Mouse (Mus musculus) MEL (cell line): ENCODE data around the gene Rxra. TPM values are rescaled to one million over a fixed set of nuclear protein-coding genes. Genes with fewer than 3 reads are reported as not detected.

Experiments used
- DNase-seq: peaks from one replicate; pipeline ENCODE4 v3.0.0; 2011; ENCODE audit warnings: low read depth, low spot score
- H3K27ac ChIP-seq: 2 replicates; pipeline ENCODE4 v1.5.1; 2012; ENCODE audit warnings: low read depth, mild to moderate bottlenecking, control low read depth, low read length, moderate library complexity; ENCODE audit not compliant: control insufficient read depth
- H3K27me3 ChIP-seq, 2 experiments: fragments of 150-350 bp in 1 of 2; sonication (generic) in 1 of 2; 2 replicates each; pipeline ENCODE4 v1.6.1; 2012; ENCODE audit warnings: low read length in 2 of 2, mild to moderate bottlenecking in 2 of 2, improper control_type of control experiment in 1 of 2, moderate library complexity in 1 of 2; ENCODE audit not compliant: insufficient read depth in 2 of 2, control insufficient read depth in 1 of 2
- H3K36me3 ChIP-seq, 2 experiments: 2 replicates each; pipeline ENCODE4 v1.6.1; 2012 to 2014; ENCODE audit warnings: low read length in 2 of 2, improper control_type of control experiment in 1 of 2, inconsistent platforms in 1 of 2, mild to moderate bottlenecking in 1 of 2; ENCODE audit not compliant: insufficient read depth in 2 of 2, control insufficient read depth in 1 of 2
- H3K4me1 ChIP-seq, 2 experiments: fragments of 150-350 bp in 1 of 2; sonication (generic) in 1 of 2; 2 replicates each; pipeline ENCODE4 v1.6.1; 2012; ENCODE audit warnings: low read length in 2 of 2, improper control_type of control experiment in 1 of 2, mild to moderate bottlenecking in 1 of 2; ENCODE audit not compliant: insufficient read depth in 2 of 2, control insufficient read depth in 1 of 2
- H3K4me3 ChIP-seq, 2 experiments: fragments of 150-350 bp in 1 of 2; sonication (generic) in 1 of 2; 2 replicates each; pipeline ENCODE4 v1.5.1; 2012; ENCODE audit warnings: low read depth in 2 of 2, low read length in 2 of 2, mild to moderate bottlenecking in 2 of 2, moderate library complexity in 2 of 2, control low read depth in 1 of 2, improper control_type of control experiment in 1 of 2; ENCODE audit not compliant: control insufficient read depth in 1 of 2, insufficient read depth in 1 of 2
- H3K79me2 ChIP-seq: 2 replicates; pipeline ENCODE4 v1.6.1; 2012; ENCODE audit warnings: mild to moderate bottlenecking, low read length, moderate library complexity; ENCODE audit not compliant: control insufficient read depth, poor library complexity, insufficient read depth
- H3K9ac ChIP-seq: 2 replicates; pipeline ENCODE4 v1.6.1; 2012; ENCODE audit warnings: low read depth, mild to moderate bottlenecking, control low read depth, low read length, moderate library complexity; ENCODE audit not compliant: control insufficient read depth, poor library complexity, severe bottlenecking
- H3K9me3 ChIP-seq: fragments of 150-350 bp; sonication (generic); replicated peaks from 2 replicates; pipeline ENCODE4 v1.6.1; 2012; ENCODE audit warnings: mild to moderate bottlenecking, low read length, improper control_type of control experiment, moderate library complexity; ENCODE audit not compliant: insufficient read depth
- BHLHE40 ChIP-seq: IDR thresholded peaks from 2 replicates; pipeline ENCODE4 v1.6.1; 2012; ENCODE audit warnings: low read depth, mild to moderate bottlenecking, inconsistent platforms, low read length, improper control_type of control experiment, borderline replicate concordance
- CHD1 ChIP-seq: IDR thresholded peaks from 2 replicates; pipeline ENCODE4 v1.6.1; 2012; ENCODE audit warnings: low read depth, mild to moderate bottlenecking, inconsistent platforms, low read length, improper control_type of control experiment
- CHD2 ChIP-seq: IDR thresholded peaks from 2 replicates; pipeline ENCODE4 v1.6.1; 2011; ENCODE audit warnings: low read length, improper control_type of control experiment
- CTCF ChIP-seq, 3 experiments: IDR thresholded peaks in 2 of 3; conservative IDR thresholded peaks in 1 of 3; 2 replicates each; pipeline ENCODE4 v1.5.1; 2011 to 2012; ENCODE audit warnings: low read length in 3 of 3, low read depth in 2 of 3, mild to moderate bottlenecking in 2 of 3, improper control_type of control experiment in 1 of 3, inconsistent platforms in 1 of 3, mixed read lengths in 1 of 3, moderate library complexity in 1 of 3; ENCODE audit not compliant: control insufficient read depth in 1 of 3, insufficient read depth in 1 of 3, poor library complexity in 1 of 3, severe bottlenecking in 1 of 3
- ELF1 ChIP-seq: IDR thresholded peaks from 2 replicates; pipeline ENCODE4 v1.6.1; 2014; ENCODE audit warnings: low read depth, mild to moderate bottlenecking, inconsistent platforms, low read length, improper control_type of control experiment, moderate library complexity
- EP300 ChIP-seq, 2 experiments: IDR thresholded peaks; 2 replicates each; pipeline ENCODE4 v1.6.1; 2011; ENCODE audit warnings: improper control_type of control experiment in 2 of 2, low read length in 2 of 2, low read depth in 1 of 2, mild to moderate bottlenecking in 1 of 2
- ETS1 ChIP-seq: IDR thresholded peaks from 2 replicates; pipeline ENCODE4 v1.6.1; 2012; ENCODE audit warnings: low read depth, mild to moderate bottlenecking, inconsistent platforms, low read length, improper control_type of control experiment, moderate library complexity
- GABPA ChIP-seq: IDR thresholded peaks from 2 replicates; pipeline ENCODE4 v1.6.1; 2012; ENCODE audit warnings: low read depth, mild to moderate bottlenecking, inconsistent platforms, low read length, improper control_type of control experiment, moderate library complexity
- GATA1 ChIP-seq: IDR thresholded peaks from 2 replicates; pipeline ENCODE4 v1.6.1; 2011; ENCODE audit warnings: low read depth, low read length, improper control_type of control experiment
- HCFC1 ChIP-seq: IDR thresholded peaks from 2 replicates; pipeline ENCODE4 v1.6.1; 2012; ENCODE audit warnings: low read depth, mild to moderate bottlenecking, inconsistent platforms, low read length, improper control_type of control experiment, moderate library complexity
- MAFK ChIP-seq: IDR thresholded peaks from 2 replicates; pipeline ENCODE4 v1.6.1; 2011; ENCODE audit warnings: low read depth, mild to moderate bottlenecking, low read length, improper control_type of control experiment, borderline replicate concordance
- MAX ChIP-seq: IDR thresholded peaks from 2 replicates; pipeline ENCODE4 v1.6.1; 2011; ENCODE audit warnings: low read length, improper control_type of control experiment
- MAZ ChIP-seq: IDR thresholded peaks from 2 replicates; pipeline ENCODE4 v1.6.1; 2012; ENCODE audit warnings: low read depth, mild to moderate bottlenecking, inconsistent platforms, low read length, improper control_type of control experiment
- MEF2A ChIP-seq: IDR thresholded peaks from 2 replicates; pipeline ENCODE4 v1.6.1; 2014; ENCODE audit warnings: low read depth, mild to moderate bottlenecking, inconsistent platforms, low read length, improper control_type of control experiment; ENCODE audit not compliant: poor library complexity, insufficient replicate concordance, severe bottlenecking; ENCODE audit errors: extremely low read depth
- MXI1 ChIP-seq: IDR thresholded peaks from 2 replicates; pipeline ENCODE4 v1.6.1; 2011; ENCODE audit warnings: mild to moderate bottlenecking, low read depth, low read length, improper control_type of control experiment
- MYB ChIP-seq: IDR thresholded peaks from 2 replicates; pipeline ENCODE4 v1.6.1; 2011; ENCODE audit warnings: mild to moderate bottlenecking, low read depth, low read length, improper control_type of control experiment
- NRF1 ChIP-seq: IDR thresholded peaks from 2 replicates; pipeline ENCODE4 v1.6.1; 2014; ENCODE audit warnings: low read depth, mild to moderate bottlenecking, inconsistent platforms, low read length, improper control_type of control experiment, moderate library complexity; ENCODE audit not compliant: poor library complexity, insufficient read depth, severe bottlenecking
- POLR2A ChIP-seq, 2 experiments: IDR thresholded peaks; 2 replicates each; pipeline ENCODE4 v1.6.1; 2011 to 2012; ENCODE audit warnings: low read length in 2 of 2, mild to moderate bottlenecking in 2 of 2, control low read depth in 1 of 2, improper control_type of control experiment in 1 of 2, low read depth in 1 of 2, moderate library complexity in 1 of 2; ENCODE audit not compliant: control insufficient read depth in 1 of 2, insufficient read depth in 1 of 2, poor library complexity in 1 of 2
- RAD21 ChIP-seq: IDR thresholded peaks from 2 replicates; pipeline ENCODE4 v1.6.1; 2011; ENCODE audit warnings: mild to moderate bottlenecking, low read depth, low read length, improper control_type of control experiment
- SIN3A ChIP-seq: IDR thresholded peaks from 2 replicates; pipeline ENCODE4 v1.6.1; 2012; ENCODE audit warnings: low read length, improper control_type of control experiment, inconsistent platforms
- TAL1 ChIP-seq: IDR thresholded peaks from 2 replicates; pipeline ENCODE4 v1.6.1; 2012; ENCODE audit warnings: mild to moderate bottlenecking, inconsistent platforms, low read length, moderate library complexity, mixed read lengths
- TBP ChIP-seq: IDR thresholded peaks from 2 replicates; pipeline ENCODE4 v1.8.0; 2011; ENCODE audit warnings: low read depth, low read length, improper control_type of control experiment
- ZC3H11A ChIP-seq: IDR thresholded peaks from 2 replicates; pipeline ENCODE4 v1.6.1; 2012; ENCODE audit warnings: low read depth, mild to moderate bottlenecking, inconsistent platforms, low read length, improper control_type of control experiment
- ZKSCAN1 ChIP-seq: IDR thresholded peaks from 2 replicates; pipeline ENCODE4 v1.6.1; 2012; ENCODE audit warnings: low read depth, mild to moderate bottlenecking, inconsistent platforms, low read length, improper control_type of control experiment, moderate library complexity
- ZMIZ1 ChIP-seq: IDR thresholded peaks from 2 replicates; pipeline ENCODE4 v1.6.1; 2012; ENCODE audit warnings: low read depth, mild to moderate bottlenecking, inconsistent platforms, low read length, improper control_type of control experiment, moderate library complexity
- polyA plus RNA-seq, 2 experiments: library from polyadenylated mRNA; stranded (reverse) in 1 of 2; unstranded in 1 of 2; fragments of >175 nt in 1 of 2; fragments of >200 nt in 1 of 2; gene quantifications; 2 replicates each; pipeline versions ENCODE4 v1.2.1 to v1.2.4; 2012; ENCODE audit warnings: low replicate concordance in 2 of 2, low read depth in 1 of 2; ENCODE audit not compliant: insufficient read length in 2 of 2, insufficient read depth in 1 of 2, missing spikeins in 1 of 2
- total RNA-seq: library from RNA; depleted of rRNA; stranded (reverse); fragments of 300-350 nt; gene quantifications from 2 replicates; pipeline ENCODE4 v1.2.3, GENCODE M21; 2012

Gene Rxra
- total and polyA plus RNA-seq, 3 experiments, result 11.7 to 19.6 TPM; not detected in 1

GRCm38 (mm10) chr2:27738396-27738795, 62.2 kb downstream of the Rxra start:
- Histone ChIP-seq H3K9me3 (no peaks in the 10 kb centered on the region), H3K9ac (no peak overlapping the region), H3K79me2 (no peaks in the 10 kb centered on the region), H3K27ac (no peak overlapping the region), H3K4me3 (no peak overlapping the region), H3K36me3 (peaks cover 0 to 7% of the 10 kb centered on the region in 2 experiments; a peak in 2 of 4 replicates), H3K4me1 (peaks cover 2 to 8% of the 10 kb centered on the region in 2 experiments; a peak in 3 of 4 replicates), H3K27me3 (no peaks in the 10 kb centered on the region)
- no peak for TF ChIP-seq BHLHE40
- no peak for DNase-seq

- H3K9me3 ChIP-seq, result no peaks in the 10 kb centered on the region
- H3K4me3 ChIP-seq, result no peak overlapping the region
- peak; percentile 92 for DNase-seq
- peak overlapping the region; percentile 22; the same call in 1 of the 2 replicates for H3K9ac ChIP-seq
- TF ChIP-seq NRF1 (0 out of 2 replicates have a peak, but pooled peaks have one; percentile 13), MAZ (no peak), ZKSCAN1 (no peak), HCFC1 (peak; percentile 40; the same call in 1 of the 2 replicates), ETS1 (peak; percentile 84), SIN3A (peak; percentile 98), RAD21 (no peak), MAX (peak; percentile 34; the same call in 1 of the 2 replicates), MAFK (peak; percentile 94), CHD2 (no peak), POLR2A (IDR thresholded peaks at IDR 0.05; ENCODE audit: control insufficient read depth in 1 of 2, insufficient read depth in 1 of 2, low read depth in 1 of 2, low read length in 2 of 2, poor library complexity in 1 of 2) (no peak), GABPA (peak; percentile 98), GATA1 (no peak), CTCF (IDR thresholded peaks at IDR 0.05 in 2 of 3, conservative IDR thresholded peaks at IDR 0.05 in 1 of 3; ENCODE audit: control insufficient read depth in 1 of 3, insufficient read depth in 1 of 3, low read depth in 2 of 3, low read length in 3 of 3, poor library complexity in 1 of 3, severe bottlenecking in 1 of 3) (peak in 2 of 3 experiments; percentile 5 to 6; a peak in 2 of 6 replicates), TBP (peak; percentile 23; the same call in 1 of the 2 replicates), MEF2A (no peak), ELF1 (peak; percentile 65; the same call in 1 of the 2 replicates), MXI1 (peak; percentile 91), ZC3H11A (no peak), ZMIZ1 (no peak), EP300 (IDR thresholded peaks at IDR 0.05; ENCODE audit: low read depth in 1 of 2, low read length in 2 of 2) (peak; percentile 44 to 62; a peak in 2 of 4 replicates), CHD1 (no peak), TAL1 (peak; percentile 24), MYB (no peak)
- H3K79me2 ChIP-seq, result no peaks in the 10 kb centered on the region
- H3K27me3 ChIP-seq, result no peaks in the 10 kb centered on the region
- peaks cover 0 to 7% of the 10 kb centered on the region in 2 experiments; a peak in 2 of 4 replicates for H3K36me3 ChIP-seq
- no peak overlapping the region for H3K27ac ChIP-seq
- peaks cover 2 to 8% of the 10 kb centered on the region in 2 experiments; a peak in 3 of 4 replicates for H3K4me1 ChIP-seq
Observed at GRCm38 (mm10) chr2:27740091-27740608, 63.9 kb downstream of the Rxra start.
